Mouse (Mus musculus) forebrain, postnatal 0 days (tissue): ENCODE measurements around the gene Ces2h. TPM values are rescaled to one million over a fixed set of nuclear protein-coding genes. Genes with fewer than 3 reads are reported as not detected.

ENCODE experiments used
- ATAC-seq: fragments of 200-750 bp; cut with Nextera tagmentation; 2 replicates; pipeline ENCODE4 v1.8.0; 2017; ENCODE audit warnings: mild to moderate bottlenecking, moderate library complexity
- DNase-seq: peaks from one replicate; pipeline ENCODE4 v3.0.0-alpha.2; 2015
- H3K27ac ChIP-seq: fragments of 300-500 bp; sonication (generic); 2 replicates; pipeline ENCODE4 v1.5.1; 2014; ENCODE audit warnings: low read depth, mild to moderate bottlenecking, antibody characterized with exemption, low read length, moderate library complexity, mixed read lengths
- H3K27me3 ChIP-seq: fragments of 300-500 bp; sonication (generic); 2 replicates; pipeline ENCODE4 v1.6.1; 2014; ENCODE audit warnings: mild to moderate bottlenecking, low read length, mixed read lengths; ENCODE audit not compliant: insufficient read depth
- H3K36me3 ChIP-seq: fragments of 300-500 bp; sonication (generic); 2 replicates; pipeline ENCODE4 v1.6.1; 2014; ENCODE audit warnings: mild to moderate bottlenecking, moderate library complexity; ENCODE audit not compliant: insufficient read depth
- H3K4me1 ChIP-seq: fragments of 300-500 bp; sonication (generic); 2 replicates; pipeline ENCODE4 v1.6.1; 2014; ENCODE audit warnings: antibody characterized with exemption; ENCODE audit not compliant: insufficient read depth
- H3K4me2 ChIP-seq: fragments of 300-500 bp; sonication (generic); 2 replicates; pipeline ENCODE4 v1.6.1; 2014; ENCODE audit warnings: low read depth, mild to moderate bottlenecking, moderate library complexity
- H3K4me3 ChIP-seq: fragments of 300-500 bp; sonication (generic); 2 replicates; pipeline ENCODE4 v1.5.1; 2014; ENCODE audit warnings: low read depth, low read length, mixed read lengths
- H3K9ac ChIP-seq: fragments of 300-500 bp; sonication (generic); 2 replicates; pipeline ENCODE4 v1.6.1; 2014; ENCODE audit warnings: mild to moderate bottlenecking
- H3K9me3 ChIP-seq: fragments of 300-500 bp; sonication (generic); 2 replicates; pipeline ENCODE4 v1.6.1; 2016; ENCODE audit warnings: low read length
- CTCF ChIP-seq: sonication (generic); IDR thresholded peaks from 2 replicates; pipeline ENCODE4 v1.5.1; 2016; ENCODE audit warnings: antibody characterized with exemption, control low read depth, low read depth
- WGBS: fragments of 180-500 bp; shearing (Covaris S2); extraction: QIAGEN DNeasy Blood & Tissue Kit; methylation state at CpG from one replicate; pipeline ENCODE4 v1.1.7; 2014; 5-methylcytosine and 5-hydroxymethylcytosine counted together
- polyA plus RNA-seq: library from polyadenylated mRNA; unstranded; fragments of >200 nt; fragmentation: Nextera tagmentation; extraction: Ambion mirVana; gene quantifications from 2 replicates; pipeline ENCODE4 v1.2.1, GENCODE M21; 2015
- total RNA-seq: library from RNA; depleted of rRNA; stranded (reverse); fragments of >200 nt; gene quantifications from 2 replicates; pipeline ENCODE4 v1.2.3, GENCODE M21; 2014; rRNA removed

Ces2h gene
- not detected in 2 replicates for total RNA-seq
- polyA plus RNA-seq = not detected in 2 replicates

- DNase-seq (no peak), ATAC-seq (no peak)
- no peak for TF ChIP-seq CTCF
- no peaks in the 10 kb centered on the region for H3K4me1 ChIP-seq
- no peaks in the 10 kb centered on the region for H3K36me3 ChIP-seq
- no peak within 1 kb of the TSS for H3K4me2 ChIP-seq
- 85% methylated on average over 7 of the region's 7 CpGs for WGBS
- H3K9ac ChIP-seq = no peak within 1 kb of the TSS
- H3K27me3 ChIP-seq = no peaks in the 10 kb centered on the region
- no peaks in the 10 kb centered on the region for H3K9me3 ChIP-seq
- no peak within 1 kb of the TSS for H3K4me3 ChIP-seq
- H3K27ac ChIP-seq = no peak within 1 kb of the TSS
Measured at GRCm38 (mm10) chr8:105000586-105000985, at the start of gene Ces2h. Ces2h (plus strand) TSS chr8:105000853.

GRCm38 (mm10) chr8:104961537-104961961, 39.1 kb upstream of the Ces2h start, which contains the start of gene Ces2g:
Ces2g (plus strand) TSS chr8:104961718.
- 66% methylated on average over 5 of the region's 5 CpGs for WGBS
- TF ChIP-seq CTCF = no peak

GRCm38 (mm10) chr8:104962229-104962901, 38.3 kb upstream of the Ces2h start:
- no peak for TF ChIP-seq CTCF
- Histone ChIP-seq H3K4me3 (no peak overlapping the region), H3K27me3 (no peaks in the 10 kb centered on the region), H3K9ac (no peak overlapping the region), H3K27ac (no peak overlapping the region), H3K4me2 (no peak overlapping the region), H3K9me3 (no peaks in the 10 kb centered on the region), H3K4me1 (no peaks in the 10 kb centered on the region), H3K36me3 (no peaks in the 10 kb centered on the region)
- ATAC-seq (no peak), DNase-seq (no peak)
- 79% methylated on average over 8 of the region's 8 CpGs for WGBS

More at GRCm38 (mm10) chr8:104961537-104961961, 39.1 kb upstream of the Ces2h start, which contains the start of gene Ces2g:
- no peak within 1 kb of the TSS for H3K4me2 ChIP-seq
- no peaks in the 10 kb centered on the region for H3K9me3 ChIP-seq
- no peaks in the 10 kb centered on the region for H3K27me3 ChIP-seq
- H3K4me1 ChIP-seq = no peaks in the 10 kb centered on the region
- H3K9ac ChIP-seq = no peak within 1 kb of the TSS
- ATAC-seq (no peak), DNase-seq (no peak)
- H3K4me3 ChIP-seq = no peak within 1 kb of the TSS
- no peaks in the 10 kb centered on the region for H3K36me3 ChIP-seq
- no peak within 1 kb of the TSS for H3K27ac ChIP-seq

- ATAC-seq = no peak
- H3K9me3 ChIP-seq = no peaks in the 10 kb centered on the region
- TF ChIP-seq CTCF = no peak
Measured at GRCm38 (mm10) chr8:104963375-104963894, 37.2 kb upstream of the Ces2h start.

GRCm38 (mm10) chr8:104984126-104984525, 16.5 kb upstream of the Ces2h start:
- H3K27me3 ChIP-seq = no peaks in the 10 kb centered on the region
- no peak overlapping the region for H3K4me2 ChIP-seq
- no peak overlapping the region for H3K9ac ChIP-seq
- ATAC-seq (no peak), DNase-seq (no peak)
- 0 out of 2 replicates have a peak, but pooled peaks cover 3% of the 10 kb centered on the region for H3K9me3 ChIP-seq
- no peaks in the 10 kb centered on the region for H3K4me1 ChIP-seq
- H3K4me3 ChIP-seq = no peak overlapping the region
- TF ChIP-seq CTCF = no peak
- H3K27ac ChIP-seq = no peak overlapping the region
- 92% methylated on average over 5 of the region's 5 CpGs for WGBS
- no peaks in the 10 kb centered on the region for H3K36me3 ChIP-seq

More at GRCm38 (mm10) chr8:104963375-104963894, 37.2 kb upstream of the Ces2h start:
- H3K9ac ChIP-seq = no peak overlapping the region
- no peak overlapping the region for H3K4me3 ChIP-seq
- WGBS = 83% methylated on average over 4 of the region's 4 CpGs
- H3K27ac ChIP-seq = no peak overlapping the region
- H3K4me1 ChIP-seq = no peaks in the 10 kb centered on the region
- H3K4me2 ChIP-seq = no peak overlapping the region
- no peak for DNase-seq
- no peaks in the 10 kb centered on the region for H3K36me3 ChIP-seq
- no peaks in the 10 kb centered on the region for H3K27me3 ChIP-seq

GRCm38 (mm10) chr8:104984942-104985341, 15.7 kb upstream of the Ces2h start:
- 95% methylated on average over 2 of the region's 2 CpGs for WGBS
- Histone ChIP-seq H3K4me3 (no peak overlapping the region), H3K36me3 (no peaks in the 10 kb centered on the region), H3K9me3 (0 out of 2 replicates have a peak, but pooled peaks cover 3% of the 10 kb centered on the region), H3K9ac (no peak overlapping the region), H3K4me1 (no peaks in the 10 kb centered on the region), H3K27me3 (no peaks in the 10 kb centered on the region), H3K4me2 (no peak overlapping the region), H3K27ac (no peak overlapping the region)
- TF ChIP-seq CTCF = no peak
- no peak for ATAC-seq
- DNase-seq = no peak

GRCm38 (mm10) chr8:104998191-104998590, 2.5 kb upstream of the Ces2h start:
- no peaks in the 10 kb centered on the region for H3K4me1 ChIP-seq
- WGBS = 75% methylated on average over 6 of the region's 6 CpGs
- ATAC-seq (no peak), DNase-seq (no peak)
- H3K4me2 ChIP-seq = no peak overlapping the region
- H3K4me3 ChIP-seq = no peak overlapping the region
- no peaks in the 10 kb centered on the region for H3K27me3 ChIP-seq
- H3K27ac ChIP-seq = no peak overlapping the region
- H3K36me3 ChIP-seq = no peaks in the 10 kb centered on the region
- no peaks in the 10 kb centered on the region for H3K9me3 ChIP-seq
- H3K9ac ChIP-seq = no peak overlapping the region
- no peak for TF ChIP-seq CTCF
